Mouse (Mus musculus) large intestine, adult 2 months (tissue): ENCODE data around the gene Ttyh3. TPM values are rescaled to one million over a fixed set of nuclear protein-coding genes. Genes with fewer than 3 reads are reported as not detected.

Experiments
- DNase-seq: peaks from one replicate; pipeline ENCODE4 v3.0.0-alpha.2; 2012; ENCODE audit warnings: low read depth, low spot score
- WGBS: fragments of 180-500 bp; shearing (Covaris S2); methylation state at CpG from one replicate; pipeline ENCODE4 v1.1.7; 2018; 5-methylcytosine and 5-hydroxymethylcytosine counted together
- polyA plus RNA-seq: library from polyadenylated mRNA; depleted of rRNA; stranded (reverse); fragments of >200 nt; gene quantifications from 2 replicates; pipeline ENCODE4 v1.2.3, GENCODE M21; 2012

Gene Ttyh3
- polyA plus RNA-seq, 1 experiment: 52.7 TPM

- WGBS: 48% methylated on average over 15 of the region's 15 CpGs
- DNase-seq: peak; percentile 56
These were observed 5.4 kb upstream of the Ttyh3 start for GRCm38 (mm10) chr5:140654096-140654845.

GRCm38 (mm10) chr5:140652587-140652986, 3.8 kb upstream of the Ttyh3 start:
- no peak for DNase-seq
- WGBS: 65% methylated on average over 7 of the region's 7 CpGs

GRCm38 (mm10) chr5:140651231-140651630, 2.4 kb upstream of the Ttyh3 start:
- DNase-seq: no peak
- 86% methylated on average over 11 of the region's 11 CpGs for WGBS

- no peak for DNase-seq
- WGBS: 87% methylated on average over 7 of the region's 7 CpGs
These were observed 1.1 kb upstream of the Ttyh3 start for GRCm38 (mm10) chr5:140649881-140650414.

- peak; percentile 71 for DNase-seq
- WGBS: 7% methylated on average over 26 of the region's 26 CpGs
These were observed 353 bp upstream of the Ttyh3 start for GRCm38 (mm10) chr5:140649101-140649667.

GRCm38 (mm10) chr5:140647821-140648518, 861 bp downstream of the Ttyh3 start:
- no peak for DNase-seq
- 3% methylated on average over 13 of the region's 13 CpGs for WGBS

GRCm38 (mm10) chr5:140647031-140647760, 1.6 kb downstream of the Ttyh3 start:
- no peak for DNase-seq
- WGBS: 65% methylated on average over 13 of the region's 13 CpGs

GRCm38 (mm10) chr5:140646171-140646570, 2.7 kb downstream of the Ttyh3 start:
- 94% methylated on average over 6 of the region's 6 CpGs for WGBS
- no peak for DNase-seq

GRCm38 (mm10) chr5:140645454-140645853, 3.4 kb downstream of the Ttyh3 start:
- DNase-seq: no peak
- WGBS: 94% methylated on average over 4 of the region's 4 CpGs

GRCm38 (mm10) chr5:140644702-140645201, 4.1 kb downstream of the Ttyh3 start:
- 82% methylated on average over 15 of the region's 15 CpGs for WGBS
- no peak for DNase-seq

GRCm38 (mm10) chr5:140644263-140644662, 4.6 kb downstream of the Ttyh3 start:
- no peak for DNase-seq
- 88% methylated on average over 6 of the region's 6 CpGs for WGBS

- WGBS: 64% methylated on average over 3 of the region's 3 CpGs
- no peak for DNase-seq
These were observed 6.8 kb downstream of the Ttyh3 start for GRCm38 (mm10) chr5:140642076-140642475.

- 62% methylated on average over 10 of the region's 10 CpGs for WGBS
- DNase-seq: no peak
These were observed 7.4 kb downstream of the Ttyh3 start for GRCm38 (mm10) chr5:140641254-140641928.

GRCm38 (mm10) chr5:140640812-140641211, 8.0 kb downstream of the Ttyh3 start:
- DNase-seq: no peak
- 71% methylated on average over 2 of the region's 2 CpGs for WGBS

- WGBS: 70% methylated on average over 14 of the region's 14 CpGs
- DNase-seq: no peak
These were observed 9.0 kb downstream of the Ttyh3 start for GRCm38 (mm10) chr5:140639871-140640270.

GRCm38 (mm10) chr5:140639312-140639711, 9.5 kb downstream of the Ttyh3 start:
- DNase-seq: no peak
- 84% methylated on average over 4 of the region's 4 CpGs for WGBS

- 77% methylated on average over 6 of the region's 6 CpGs for WGBS
- DNase-seq: no peak
These were observed 10.3 kb downstream of the Ttyh3 start for GRCm38 (mm10) chr5:140638484-140638883.

- DNase-seq: no peak
- 85% methylated on average over 3 of the region's 3 CpGs for WGBS
These were observed 10.8 kb downstream of the Ttyh3 start for GRCm38 (mm10) chr5:140637989-140638388.

- no peak for DNase-seq
- WGBS: 90% methylated on average over 6 of the region's 6 CpGs
These were observed 11.8 kb downstream of the Ttyh3 start for GRCm38 (mm10) chr5:140637058-140637410.
